Mouse (Mus musculus) kidney, postnatal 14 days (tissue): ENCODE measurements around the gene Dffb.
"Not testable (repeated sequence)": the region's sequence is repeated elsewhere in the genome, so short reads cannot be mapped to it uniquely, and the experiment has no call there.

Experiments used
- DNase-seq: peaks from one replicate; pipeline ENCODE4 v3.0.0; 2022; ENCODE audit warnings: mixed read lengths

The Dffb gene

DNA sequence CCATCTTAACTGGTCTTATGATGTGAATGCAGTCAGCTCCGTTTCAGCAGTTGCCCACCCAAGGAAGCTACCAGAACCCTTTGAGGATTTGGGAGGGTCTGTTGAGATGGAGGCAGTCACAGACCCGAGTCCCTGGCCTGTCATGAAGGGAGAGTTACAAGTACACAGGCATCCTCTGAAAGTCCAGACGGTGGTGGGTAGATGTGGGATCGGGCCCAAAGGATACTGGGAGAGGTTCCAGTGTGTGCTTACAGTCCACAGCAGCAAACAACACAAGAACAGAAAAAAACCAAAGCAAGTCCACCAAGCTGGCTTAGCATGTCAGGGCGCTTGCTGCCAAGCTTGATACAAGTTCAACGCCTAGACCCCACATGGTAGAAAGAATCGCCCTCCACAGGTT lies 12.3 kb downstream of the Dffb start:
- no peak for DNase-seq

GRCm38 (mm10) chr4:153957444-153958250 lies 17.3 kb downstream of the Dffb start:
- DNase-seq, result no peak

DNA sequence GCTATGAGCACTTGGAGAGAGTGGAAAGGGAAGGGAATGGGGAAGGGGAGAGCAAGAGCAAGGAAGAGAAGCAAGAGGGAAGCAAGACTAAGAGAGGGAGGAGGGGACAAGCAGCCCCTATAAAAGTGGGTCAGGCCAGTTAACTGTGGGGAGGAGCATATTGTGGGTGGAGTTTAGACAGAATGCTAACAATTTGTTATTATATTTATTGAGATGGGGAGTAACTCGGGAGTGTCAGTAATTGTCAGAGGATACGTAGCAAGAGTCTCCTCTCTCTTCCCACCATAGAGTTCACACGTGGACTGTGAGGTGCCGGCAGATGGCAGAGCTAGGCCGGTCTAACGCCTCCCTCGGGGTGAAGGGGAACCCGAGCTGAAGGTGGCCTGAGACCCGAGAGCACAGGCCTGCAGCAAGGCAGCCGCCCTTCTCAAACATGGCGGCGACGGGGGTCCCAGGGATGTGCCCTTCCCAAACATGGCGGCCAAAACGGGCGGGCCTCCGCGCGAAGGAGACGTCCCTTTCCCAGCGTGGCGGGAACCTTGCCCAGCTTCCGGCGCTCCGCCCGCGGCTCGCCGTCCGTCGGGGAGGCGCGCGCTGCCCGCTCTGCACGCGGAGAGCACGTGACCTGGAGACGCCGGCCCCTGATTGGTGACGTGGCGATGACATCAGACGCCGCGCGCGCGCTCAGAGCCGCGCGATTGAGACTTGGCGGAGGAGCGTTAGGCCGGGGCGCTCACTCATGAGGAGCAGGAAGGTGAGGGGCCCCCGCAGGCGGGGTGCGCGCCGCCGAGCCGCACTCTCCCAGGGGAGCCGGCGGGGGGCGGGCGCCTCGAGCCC lies 18.1 kb downstream of the Dffb start, which contains the start of gene A430005L14Rik:
TSS of gene A430005L14Rik (plus strand) at position 669 of the 837 bp plus-strand sequence.
- peak; percentile 98 for DNase-seq

DNA sequence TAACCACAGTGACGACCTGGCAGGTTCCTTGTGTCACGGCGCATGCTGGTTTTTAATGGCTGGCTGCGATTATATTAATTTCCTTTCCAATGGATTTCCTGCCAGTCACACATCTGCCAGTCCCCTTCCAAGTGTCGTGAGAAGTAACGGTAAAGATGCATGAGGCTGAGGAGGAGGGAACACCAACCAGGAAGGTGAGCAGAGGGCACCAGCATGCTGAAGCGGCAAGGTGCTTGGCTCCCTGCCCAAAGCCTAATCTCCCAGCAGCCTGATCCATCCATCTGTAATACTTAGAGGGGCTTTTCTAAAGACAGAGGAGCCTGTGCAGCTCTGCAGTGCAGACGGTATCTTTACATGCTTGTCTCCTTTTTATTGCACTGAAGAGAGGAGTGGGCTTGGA lies 19.3 kb downstream of the Dffb start:
- DNase-seq, result no peak

DNA sequence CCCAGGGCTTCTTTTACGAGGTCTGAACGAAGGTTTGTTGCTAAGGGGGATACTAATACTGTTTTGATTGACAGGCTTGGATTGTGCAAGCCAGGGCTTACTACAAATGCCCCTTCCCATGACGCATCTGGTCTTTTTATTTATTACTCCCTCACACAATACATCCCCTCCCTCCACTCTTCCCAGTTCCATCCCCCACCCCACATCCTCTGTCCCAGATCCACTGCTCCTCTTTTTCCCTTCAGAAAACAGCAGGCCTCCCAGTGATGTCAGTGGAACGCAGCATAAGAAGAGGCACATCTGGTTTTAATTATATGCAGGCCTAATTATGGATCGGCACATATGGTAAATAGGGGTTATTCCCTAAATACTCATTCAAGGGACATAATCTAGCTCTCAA lies 23.2 kb downstream of the Dffb start:
- DNase-seq, result no peak

- DNase-seq, result no peak
Observed at GRCm38 (mm10) chr4:153951150-153951549, 23.8 kb downstream of the Dffb start.

GRCm38 (mm10) chr4:153950372-153950771 lies 24.6 kb downstream of the Dffb start:
- no peak for DNase-seq

- no peak for DNase-seq
Observed at GRCm38 (mm10) chr4:153945741-153946140, 29.2 kb downstream of the Dffb start.

DNA sequence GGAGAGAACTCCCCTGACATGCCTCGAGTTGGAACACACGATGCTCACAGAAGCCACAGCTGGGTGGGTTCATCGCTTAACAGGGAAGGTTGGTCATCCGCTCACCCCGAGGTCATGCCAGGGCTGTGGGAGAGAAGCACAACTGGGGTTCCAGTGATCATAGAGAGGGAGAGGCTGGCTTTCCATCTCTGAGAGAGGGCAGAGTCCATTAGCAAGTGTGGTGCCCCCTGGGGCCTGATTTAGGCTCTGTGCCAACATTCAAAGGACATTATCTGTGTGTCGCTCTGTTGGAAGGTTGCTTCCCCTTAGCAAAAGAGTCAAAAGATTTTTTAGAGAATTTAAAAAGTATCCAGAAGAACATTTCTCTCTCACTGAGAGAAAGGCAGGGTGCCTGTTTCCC lies 30.7 kb downstream of the Dffb start:
- DNase-seq, result no peak

GRCm38 (mm10) chr4:153943243-153943642 lies 31.7 kb downstream of the Dffb start:
- peak; percentile 13 for DNase-seq

DNA sequence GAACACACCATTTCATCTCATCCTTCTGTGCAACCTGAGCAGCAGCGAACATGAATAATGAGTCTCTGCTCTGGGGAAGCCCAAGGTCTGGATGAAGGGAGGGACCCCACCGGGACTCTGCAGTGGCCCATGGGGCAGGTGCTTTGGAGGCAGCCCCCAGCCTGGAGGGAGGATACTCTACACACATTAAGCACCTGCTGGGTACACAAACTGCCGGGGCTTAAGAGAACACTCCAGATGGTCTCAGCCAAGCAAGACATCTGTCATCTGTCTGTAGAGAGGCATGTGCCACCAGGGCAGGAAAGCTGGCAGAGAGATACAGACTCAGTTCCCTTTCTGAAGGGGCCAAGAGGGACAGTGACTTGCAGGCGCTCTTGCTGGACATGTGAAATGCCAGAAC lies 45.0 kb downstream of the Dffb start:
- DNase-seq, result no peak

DNA sequence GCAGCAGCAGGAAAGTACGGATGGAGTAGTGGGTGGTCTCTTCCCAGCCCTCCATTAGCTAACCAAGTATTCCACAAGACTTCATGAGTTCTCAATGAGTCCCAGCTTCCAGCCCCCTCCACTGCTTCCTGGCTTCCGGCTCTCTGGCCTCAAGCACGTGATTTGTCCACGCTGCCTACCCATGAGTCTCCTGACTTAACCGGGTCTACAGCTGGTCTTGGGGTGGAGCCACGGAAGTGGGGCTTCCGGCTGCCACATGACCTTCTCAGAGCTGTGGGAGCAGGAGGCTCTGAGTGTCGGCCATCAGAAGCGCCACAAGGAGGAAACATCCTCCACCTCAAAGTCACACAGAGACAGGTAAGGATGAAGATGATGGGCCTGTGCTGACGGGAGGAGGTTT lies 45.5 kb downstream of the Dffb start:
- no peak for DNase-seq

DNA sequence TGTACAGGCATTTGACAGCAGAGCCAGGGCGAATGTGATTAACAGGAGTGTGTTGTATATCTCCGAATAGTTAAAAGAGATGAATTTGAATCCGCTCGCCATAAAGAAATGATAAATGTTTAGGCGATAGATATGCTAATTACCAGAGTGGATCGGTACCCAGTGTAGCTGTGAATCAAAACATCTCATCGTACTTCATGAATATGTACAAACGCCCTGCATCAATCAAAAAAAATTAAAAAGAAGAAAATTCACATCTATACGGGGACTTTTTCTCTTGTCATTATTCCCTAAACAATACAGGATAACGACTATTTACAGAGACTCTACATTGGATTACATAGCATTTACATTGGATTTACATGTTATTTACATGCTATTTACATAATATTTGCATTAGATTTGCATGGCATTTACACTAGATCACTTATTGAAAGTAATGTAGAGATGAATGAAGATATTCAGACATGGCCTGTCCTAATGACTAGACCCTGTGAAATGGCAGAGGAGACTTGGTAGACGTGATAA lies 46.1 kb downstream of the Dffb start:
- DNase-seq, result no peak

- not testable (repeated sequence) for DNase-seq
Observed at GRCm38 (mm10) chr4:153922090-153922489, 52.8 kb downstream of the Dffb start.

DNA sequence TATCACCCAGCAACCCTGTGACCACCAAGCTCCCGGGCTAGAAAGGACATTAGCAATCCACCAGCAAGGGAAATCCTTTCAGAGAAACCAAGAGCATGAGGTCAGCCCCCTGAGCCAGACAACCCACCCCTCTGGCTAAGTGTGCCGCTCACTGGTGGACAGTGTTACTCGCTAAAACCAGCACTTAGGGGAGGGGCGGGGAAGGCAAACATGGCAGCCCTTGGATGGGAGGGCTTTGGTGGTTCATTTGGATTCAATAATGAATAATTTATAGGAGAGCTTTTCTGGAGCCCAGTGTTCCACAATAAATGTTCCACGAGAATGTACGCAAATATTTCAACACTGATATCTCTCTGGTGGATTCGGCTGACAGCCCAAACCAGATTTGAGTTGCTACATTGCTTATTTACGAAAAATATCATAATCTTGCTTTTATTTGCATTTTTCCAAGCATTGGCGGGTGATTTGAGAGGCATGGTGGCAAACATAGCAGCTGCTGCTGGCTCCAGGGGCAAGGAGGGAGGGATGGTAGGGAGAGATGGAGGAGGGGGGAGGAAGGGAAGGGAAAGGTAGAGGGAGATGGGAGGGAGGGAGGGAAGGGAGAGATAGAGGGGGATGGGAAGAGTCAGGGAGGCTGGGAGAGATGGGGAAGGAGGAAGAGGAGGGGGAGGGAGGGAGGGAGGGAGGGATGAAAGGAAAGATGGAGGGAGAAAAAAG lies 54.3 kb downstream of the Dffb start:
- DNase-seq, result no peak

GRCm38 (mm10) chr4:153917773-153918500 lies 57.0 kb downstream of the Dffb start:
- DNase-seq, result no peak
